Mouse (Mus musculus) embryonic facial prominence, embryonic 13.5 days (tissue): ENCODE results near the gene Dennd2a. TPM values are rescaled to one million over a fixed set of nuclear protein-coding genes. Genes with fewer than 3 reads are reported as not detected.

Experiments used
- ATAC-seq: fragments of 200-750 bp; cut with Nextera tagmentation; 2 replicates; pipeline ENCODE4 v1.8.0; 2017; ENCODE audit warnings: low read depth; ENCODE audit not compliant: insufficient number of reproducible peaks, insufficient read depth, low FRiP score, low TSS enrichment
- H3K27ac ChIP-seq: fragments of 300-500 bp; sonication (generic); 2 replicates; pipeline ENCODE4 v1.5.1; 2015; ENCODE audit warnings: moderate library complexity, mild to moderate bottlenecking, inconsistent platforms
- H3K27me3 ChIP-seq: fragments of 300-500 bp; sonication (generic); 2 replicates; pipeline ENCODE4 v1.6.1; 2015; ENCODE audit warnings: mild to moderate bottlenecking, inconsistent platforms
- H3K36me3 ChIP-seq: fragments of 300-500 bp; sonication (generic); 2 replicates; pipeline ENCODE4 v1.6.1; 2015; ENCODE audit warnings: mild to moderate bottlenecking, inconsistent platforms
- H3K4me1 ChIP-seq: fragments of 300-500 bp; sonication (generic); 2 replicates; pipeline ENCODE4 v1.6.1; 2015; ENCODE audit warnings: inconsistent platforms
- H3K4me2 ChIP-seq: fragments of 300-500 bp; sonication (generic); 2 replicates; pipeline ENCODE4 v1.6.1; 2015; ENCODE audit warnings: moderate library complexity, mild to moderate bottlenecking, inconsistent platforms
- H3K4me3 ChIP-seq: fragments of 300-500 bp; sonication (generic); 2 replicates; pipeline ENCODE4 v1.5.1; 2015; ENCODE audit warnings: mild to moderate bottlenecking, inconsistent platforms
- H3K9ac ChIP-seq: fragments of 300-500 bp; sonication (generic); 2 replicates; pipeline ENCODE4 v1.6.1; 2015; ENCODE audit warnings: mild to moderate bottlenecking, inconsistent platforms
- H3K9me3 ChIP-seq: fragments of 300-500 bp; sonication (generic); 2 replicates; pipeline ENCODE4 v1.6.1; 2016; ENCODE audit warnings: inconsistent platforms
- WGBS: fragments of 180-500 bp; shearing (Covaris S2); methylation state at CpG from one replicate; pipeline ENCODE4 v1.1.7; 2015; ENCODE audit warnings: mixed read lengths; 5-methylcytosine and 5-hydroxymethylcytosine counted together
- polyA plus RNA-seq: library from polyadenylated mRNA; unstranded; fragments of >200 nt; fragmentation: Nextera tagmentation; extraction: Ambion mirVana; gene quantifications from 2 replicates; pipeline ENCODE4 v1.2.1, GENCODE M21; 2015

Gene Dennd2a
- polyA plus RNA-seq, 1 experiment from 2014 or later, result 21.2 TPM

GRCm38 (mm10) chr6:39469427-39469826, 88.2 kb downstream of the Dennd2a start:
- WGBS, result 84% methylated on average over 5 of the region's 5 CpGs
- H3K36me3 ChIP-seq, result peaks cover 56% of the 10 kb centered on the region
- no peak for ATAC-seq

GRCm38 (mm10) chr6:39462621-39463538, 94.8 kb downstream of the Dennd2a start:
- H3K4me3 ChIP-seq, result no peak overlapping the region
- 52% methylated on average over 16 of the region's 16 CpGs for WGBS

More at GRCm38 (mm10) chr6:39469427-39469826, 88.2 kb downstream of the Dennd2a start:
- Histone ChIP-seq H3K4me1 (peaks cover 17% of the 10 kb centered on the region), H3K27ac (no peak overlapping the region), H3K4me2 (no peak overlapping the region), H3K4me3 (no peak overlapping the region), H3K9ac (no peak overlapping the region), H3K27me3 (no peaks in the 10 kb centered on the region), H3K9me3 (no peaks in the 10 kb centered on the region)

GRCm38 (mm10) chr6:39460040-39460439, 97.6 kb downstream of the Dennd2a start:
- no peak overlapping the region for H3K27ac ChIP-seq
- H3K4me2 ChIP-seq, result no peak overlapping the region
- H3K36me3 ChIP-seq, result peaks cover 35% of the 10 kb centered on the region
- no peak overlapping the region for H3K4me3 ChIP-seq
- no peaks in the 10 kb centered on the region for H3K27me3 ChIP-seq
- ATAC-seq, result no peak
- H3K4me1 ChIP-seq, result no peaks in the 10 kb centered on the region
- no peak overlapping the region for H3K9ac ChIP-seq
- 96% methylated on average over 11 of the region's 11 CpGs for WGBS
- no peaks in the 10 kb centered on the region for H3K9me3 ChIP-seq

More at GRCm38 (mm10) chr6:39462621-39463538, 94.8 kb downstream of the Dennd2a start:
- Histone ChIP-seq H3K36me3 (peaks cover 53% of the 10 kb centered on the region), H3K4me2 (no peak overlapping the region), H3K27me3 (no peaks in the 10 kb centered on the region), H3K9ac (no peak overlapping the region), H3K4me1 (no peaks in the 10 kb centered on the region), H3K9me3 (no peaks in the 10 kb centered on the region), H3K27ac (no peak overlapping the region)
- ATAC-seq, result no peak

DNA sequence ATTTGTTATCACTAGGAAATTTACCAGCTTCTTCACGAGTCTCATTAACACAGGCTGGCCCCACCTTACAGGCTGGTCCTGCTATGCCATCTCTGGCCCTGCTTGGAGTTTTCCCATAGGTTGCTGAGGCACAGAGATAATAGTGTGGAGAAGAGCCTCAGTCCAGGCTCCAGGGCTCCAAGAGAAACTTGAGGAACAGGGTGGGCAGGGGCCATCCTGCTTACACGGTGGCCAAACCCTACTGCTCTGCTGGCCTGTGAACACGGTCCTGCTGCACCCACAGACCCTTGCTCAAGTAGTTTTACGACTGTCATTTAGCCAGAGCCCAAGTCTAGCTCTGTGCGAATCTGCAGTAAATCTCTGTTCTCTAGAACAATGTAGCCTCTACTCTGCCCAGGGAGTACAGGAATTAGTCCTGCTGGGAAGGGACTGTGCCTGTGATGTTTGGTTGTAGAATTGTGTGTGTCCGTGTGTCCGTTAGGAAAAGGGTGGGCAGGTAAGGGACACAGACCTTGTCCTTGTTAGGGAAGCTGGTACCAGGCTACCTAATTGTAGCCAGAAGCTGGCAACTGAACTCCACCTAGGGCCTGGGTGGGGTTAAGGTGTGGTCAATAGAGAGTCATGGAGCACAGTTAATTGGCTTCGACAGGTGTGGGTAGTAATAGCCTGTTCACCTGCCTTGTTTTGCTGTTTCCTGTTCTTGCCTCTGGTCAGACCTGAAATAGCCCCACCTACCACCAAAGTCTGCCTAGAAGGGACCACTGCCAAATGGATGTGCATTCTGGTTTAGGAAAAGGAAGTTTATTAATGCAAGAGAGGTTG, 102.1 kb downstream of the Dennd2a start:
- Histone ChIP-seq H3K4me2 (no peak overlapping the region), H3K27me3 (no peaks in the 10 kb centered on the region), H3K9me3 (no peaks in the 10 kb centered on the region), H3K27ac (no peak overlapping the region), H3K36me3 (peaks cover 7% of the 10 kb centered on the region), H3K9ac (no peak overlapping the region), H3K4me3 (no peak overlapping the region), H3K4me1 (no peaks in the 10 kb centered on the region)
- 77% methylated on average over 8 of the region's 8 CpGs for WGBS
- ATAC-seq, result no peak

- Histone ChIP-seq H3K36me3 (no peaks in the 10 kb centered on the region), H3K4me1 (no peaks in the 10 kb centered on the region), H3K4me2 (no peak overlapping the region), H3K27ac (no peak overlapping the region), H3K27me3 (no peaks in the 10 kb centered on the region), H3K9ac (no peak overlapping the region), H3K4me3 (no peak overlapping the region), H3K9me3 (no peaks in the 10 kb centered on the region)
- WGBS, result 68% methylated on average over 2 of the region's 2 CpGs
- ATAC-seq, result no peak
These were observed 103.1 kb downstream of the Dennd2a start for GRCm38 (mm10) chr6:39454616-39455015.

GRCm38 (mm10) chr6:39453564-39453963, 104.1 kb downstream of the Dennd2a start:
- Histone ChIP-seq H3K9ac (no peak overlapping the region), H3K27ac (no peak overlapping the region), H3K27me3 (no peaks in the 10 kb centered on the region), H3K4me1 (no peaks in the 10 kb centered on the region), H3K4me2 (no peak overlapping the region), H3K9me3 (no peaks in the 10 kb centered on the region), H3K4me3 (no peak overlapping the region), H3K36me3 (no peaks in the 10 kb centered on the region)
- 92% methylated on average over 4 of the region's 4 CpGs for WGBS
- ATAC-seq, result no peak

DNA sequence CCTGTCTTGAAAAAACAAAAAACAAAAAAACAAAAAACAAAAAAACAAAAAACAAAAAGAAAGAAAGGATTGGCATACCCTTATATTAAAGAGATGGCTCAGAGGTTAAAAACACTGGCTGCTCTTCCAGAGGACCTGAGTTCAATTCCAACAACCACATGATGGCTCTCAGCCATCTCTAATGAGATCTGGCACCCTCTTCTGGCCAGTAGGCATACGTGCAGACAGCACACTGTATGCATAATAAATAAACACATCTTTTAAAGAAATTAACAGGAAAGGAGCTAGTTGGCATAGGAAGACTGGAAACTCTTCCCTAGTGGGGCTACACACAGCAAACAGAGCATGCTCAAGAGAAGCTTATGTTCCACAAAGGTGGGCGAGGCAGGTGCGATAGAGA, 106.6 kb downstream of the Dennd2a start:
- H3K4me2 ChIP-seq, result no peak overlapping the region
- no peaks in the 10 kb centered on the region for H3K9me3 ChIP-seq
- no peak for ATAC-seq
- H3K9ac ChIP-seq, result no peak overlapping the region
- H3K4me3 ChIP-seq, result no peak overlapping the region
- 83% methylated on average over 3 of the region's 3 CpGs for WGBS
- H3K36me3 ChIP-seq, result no peaks in the 10 kb centered on the region
- H3K27ac ChIP-seq, result no peak overlapping the region
- H3K4me1 ChIP-seq, result no peaks in the 10 kb centered on the region
- no peaks in the 10 kb centered on the region for H3K27me3 ChIP-seq

GRCm38 (mm10) chr6:39450580-39450979, 107.1 kb downstream of the Dennd2a start:
- Histone ChIP-seq H3K27ac (no peak overlapping the region), H3K36me3 (no peaks in the 10 kb centered on the region), H3K9me3 (no peaks in the 10 kb centered on the region), H3K4me1 (no peaks in the 10 kb centered on the region), H3K9ac (no peak overlapping the region), H3K27me3 (no peaks in the 10 kb centered on the region), H3K4me3 (no peak overlapping the region), H3K4me2 (no peak overlapping the region)
- ATAC-seq, result no peak
- WGBS, result 89% methylated on average over 4 of the region's 4 CpGs

GRCm38 (mm10) chr6:39447429-39448185, 110.1 kb downstream of the Dennd2a start:
- ATAC-seq, result no peak
- WGBS, result 47% methylated on average over 4 of the region's 4 CpGs
- Histone ChIP-seq H3K4me1 (no peaks in the 10 kb centered on the region), H3K9ac (no peak overlapping the region), H3K27ac (no peak overlapping the region), H3K36me3 (no peaks in the 10 kb centered on the region), H3K27me3 (no peaks in the 10 kb centered on the region), H3K4me3 (no peak overlapping the region), H3K9me3 (no peaks in the 10 kb centered on the region), H3K4me2 (no peak overlapping the region)

GRCm38 (mm10) chr6:39445801-39446572, 111.7 kb downstream of the Dennd2a start:
- Histone ChIP-seq H3K27me3 (no peaks in the 10 kb centered on the region), H3K4me3 (no peak overlapping the region), H3K9ac (no peak overlapping the region), H3K27ac (no peak overlapping the region), H3K9me3 (no peaks in the 10 kb centered on the region), H3K4me2 (peak overlapping the region; percentile 17), H3K36me3 (no peaks in the 10 kb centered on the region), H3K4me1 (no peaks in the 10 kb centered on the region)
- ATAC-seq, result no peak
- WGBS, result 10% methylated on average over 19 of the region's 19 CpGs
